Mouse (Mus musculus): ENCODE measurements around the gene Tssk2. TPM values are rescaled to one million over a fixed set of nuclear protein-coding genes. Genes with fewer than 3 reads are reported as not detected.

The Tssk2 gene
- total RNA-seq, 2 experiments from 2014 or later, result 0.47 TPM; not detected in 1

DNA sequence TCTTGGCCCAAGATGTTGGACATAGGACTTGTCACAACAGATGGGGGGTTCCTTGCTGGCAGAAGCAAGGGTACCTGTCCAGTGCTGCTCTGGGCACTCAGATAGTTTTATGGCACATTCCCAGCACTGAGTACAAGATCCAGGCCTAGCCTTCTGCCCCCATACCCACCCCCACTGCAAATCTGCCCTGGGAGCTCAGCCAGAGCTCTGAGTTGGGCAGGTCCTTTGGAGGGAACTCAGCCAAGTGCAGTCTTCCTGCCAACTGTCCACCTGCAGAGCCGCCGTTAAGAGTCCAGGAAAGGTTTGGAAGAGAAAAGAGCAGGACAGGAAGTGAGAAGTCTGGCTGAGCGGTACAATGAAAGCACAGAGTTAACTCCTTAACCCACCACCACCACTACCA, 5.8 kb upstream of the Tssk2 start:
- no peak for ATAC-seq (replicated peaks; ENCODE audit: low FRiP score, low TSS enrichment, poor library complexity, severe bottlenecking)

DNA sequence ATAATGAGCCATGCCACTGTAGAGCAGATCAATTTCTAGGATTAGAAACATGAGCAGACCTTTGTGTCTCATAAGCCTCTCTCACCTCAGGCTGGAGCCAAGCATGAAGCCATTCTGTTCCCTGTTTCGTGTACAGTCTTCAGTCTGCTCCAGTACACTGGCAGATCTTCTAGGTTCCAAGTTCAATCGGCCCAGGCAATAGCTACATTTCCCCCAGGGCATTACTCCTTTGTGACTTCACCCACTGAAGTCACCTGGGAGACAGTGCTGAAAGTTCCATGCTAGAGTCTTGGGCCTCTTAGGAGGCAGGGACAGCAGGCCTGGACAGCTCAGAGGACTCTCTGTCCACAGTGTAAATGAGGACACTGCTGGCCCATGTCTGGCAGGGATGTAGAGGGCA, 4.5 kb upstream of the Tssk2 start, which contains the start of gene Tssk1:
TSS of gene Tssk1 (plus strand) at position 301 of the 400 bp plus-strand sequence.
- no peak for ATAC-seq (replicated peaks; ENCODE audit: low FRiP score, low TSS enrichment, poor library complexity, severe bottlenecking)

DNA sequence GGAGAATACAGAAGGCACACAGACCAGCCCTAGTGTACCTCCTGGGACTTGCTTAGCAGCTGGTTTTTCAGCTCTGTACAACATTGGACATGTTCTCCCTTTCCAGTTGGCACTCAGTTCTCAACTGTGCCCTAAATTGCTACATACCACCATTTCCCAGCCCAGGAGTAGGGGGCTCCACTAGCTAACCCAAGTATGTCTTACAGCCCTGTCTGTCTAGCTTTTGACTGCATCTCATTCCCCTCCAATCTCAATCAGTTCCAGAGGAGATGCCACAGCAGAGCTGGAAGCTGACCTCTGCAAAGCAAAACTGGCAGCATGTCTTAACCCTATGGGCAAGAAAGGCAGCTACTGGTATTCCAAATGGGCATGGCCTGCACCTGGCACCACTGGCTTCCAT, 2.3 kb upstream of the Tssk2 start:
- ATAC-seq (replicated peaks; ENCODE audit: low FRiP score, low TSS enrichment, poor library complexity, severe bottlenecking), result no peak

- ATAC-seq (replicated peaks; ENCODE audit: low FRiP score, low TSS enrichment, poor library complexity, severe bottlenecking), result peak; percentile 96
These were observed 12.7 kb downstream of the Tssk2 start, which contains the start of gene Ess2 for GRCm38 (mm10) chr16:17911052-17911595. Gene Ess2, minus strand, starts transcription at chr16:17911348.

DNA sequence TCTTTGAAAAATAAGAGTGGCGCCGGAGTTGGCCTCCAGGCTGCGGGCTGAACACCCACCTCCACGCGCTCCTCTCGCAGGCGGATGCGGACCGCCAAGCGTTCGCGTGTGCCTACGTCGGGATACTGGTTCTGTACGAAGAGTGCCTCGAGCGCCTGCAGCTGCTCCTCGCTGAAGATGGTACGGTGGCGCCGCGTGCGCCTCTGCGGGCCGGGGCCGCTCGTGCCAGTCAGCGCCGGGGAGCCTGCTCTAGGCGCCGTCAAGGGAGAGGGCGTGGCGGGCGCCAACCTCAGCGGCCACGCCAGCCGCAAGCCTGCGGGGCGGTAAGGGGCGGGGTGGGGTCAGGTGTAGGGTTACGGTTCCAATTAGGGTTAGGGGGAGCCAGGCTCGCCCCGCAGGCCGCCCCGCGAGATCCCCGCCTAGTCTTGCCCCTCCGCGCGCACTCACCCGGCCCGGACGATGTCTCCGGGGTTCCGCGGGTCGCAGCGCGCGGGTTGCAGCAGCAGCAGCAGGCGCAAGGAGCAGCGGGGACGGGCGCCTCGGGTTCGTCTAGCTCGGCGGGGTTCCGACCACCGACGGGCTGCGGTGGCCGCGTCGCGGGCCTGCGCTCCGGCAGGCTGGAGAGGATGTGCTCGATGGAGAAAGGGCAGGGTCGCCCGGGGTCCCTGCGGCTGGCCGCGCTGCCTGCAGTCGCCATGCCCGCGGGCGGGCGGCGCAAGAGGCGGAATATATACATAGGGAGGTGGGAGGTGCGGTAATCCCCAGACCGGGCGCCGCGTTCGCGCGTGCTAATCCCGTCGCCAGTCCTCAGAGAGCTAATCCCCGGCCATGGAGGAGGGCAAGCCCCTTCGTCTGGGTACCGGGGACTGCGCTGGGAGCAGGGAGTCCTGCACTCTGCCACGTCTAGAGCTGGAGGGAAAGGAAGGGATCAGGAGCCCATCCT, 16.1 kb downstream of the Tssk2 start, which contains the start of gene Gsc2:
TSS of gene Gsc2 (minus strand) at position 753 of the 943 bp plus-strand sequence.
- ATAC-seq (replicated peaks; ENCODE audit: low FRiP score, low TSS enrichment, poor library complexity, severe bottlenecking), result peak; percentile 43; the same call in 1 of the 2 replicates

- ATAC-seq (replicated peaks; ENCODE audit: low FRiP score, low TSS enrichment, poor library complexity, severe bottlenecking), result no peak
These were observed 22.1 kb downstream of the Tssk2 start for GRCm38 (mm10) chr16:17920586-17920985.

DNA sequence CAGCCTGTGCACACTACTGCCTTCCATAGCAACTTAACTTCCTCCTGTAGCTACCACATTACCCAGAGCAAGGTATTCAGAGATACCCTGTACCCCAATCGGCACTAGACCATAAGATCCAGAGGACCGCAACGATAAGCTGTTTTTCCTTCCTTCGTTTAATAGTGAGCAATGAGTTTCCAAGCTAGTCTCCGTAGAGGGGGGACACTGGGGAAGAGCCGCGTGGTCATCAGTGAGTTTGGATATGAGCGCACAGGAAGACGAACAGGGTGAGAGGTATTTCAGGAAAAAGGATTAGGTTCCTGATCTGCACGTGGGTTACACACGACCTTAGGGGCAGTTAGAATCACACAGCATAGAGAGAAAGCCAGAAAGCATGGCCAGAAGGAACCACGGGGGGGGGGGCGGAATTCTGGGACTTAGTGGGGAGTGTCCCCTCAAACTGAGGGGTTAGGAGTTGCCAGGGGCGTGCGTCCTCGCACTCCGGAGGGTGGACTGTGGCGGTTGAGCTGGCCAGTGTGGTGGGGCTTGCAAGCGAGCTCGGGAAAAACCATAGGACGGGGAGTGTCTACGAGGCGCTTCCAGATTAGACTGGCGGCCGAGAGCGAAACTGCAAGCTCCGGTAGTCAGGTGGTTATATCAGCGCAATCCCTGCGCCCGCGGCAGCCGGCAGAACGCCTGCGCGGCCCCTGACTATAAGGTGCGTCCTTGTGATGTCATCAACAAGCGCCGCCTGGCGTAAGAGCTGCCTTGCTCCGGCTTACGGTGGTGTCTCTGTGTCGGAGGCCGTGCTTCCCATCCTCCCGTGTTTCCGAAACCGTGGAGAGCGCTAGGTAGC, 23.1 kb downstream of the Tssk2 start:
- peak; percentile 93 for ATAC-seq (replicated peaks; ENCODE audit: low FRiP score, low TSS enrichment, poor library complexity, severe bottlenecking)

- ATAC-seq (replicated peaks; ENCODE audit: low FRiP score, low TSS enrichment, poor library complexity, severe bottlenecking), result 0 out of 2 replicates have a peak, but pooled peaks have one; percentile 6
These were observed 23.7 kb downstream of the Tssk2 start for GRCm38 (mm10) chr16:17922163-17922538.

- no peak for ATAC-seq (replicated peaks; ENCODE audit: low FRiP score, low TSS enrichment, poor library complexity, severe bottlenecking)
These were observed 29.1 kb downstream of the Tssk2 start for GRCm38 (mm10) chr16:17927351-17928082.

DNA sequence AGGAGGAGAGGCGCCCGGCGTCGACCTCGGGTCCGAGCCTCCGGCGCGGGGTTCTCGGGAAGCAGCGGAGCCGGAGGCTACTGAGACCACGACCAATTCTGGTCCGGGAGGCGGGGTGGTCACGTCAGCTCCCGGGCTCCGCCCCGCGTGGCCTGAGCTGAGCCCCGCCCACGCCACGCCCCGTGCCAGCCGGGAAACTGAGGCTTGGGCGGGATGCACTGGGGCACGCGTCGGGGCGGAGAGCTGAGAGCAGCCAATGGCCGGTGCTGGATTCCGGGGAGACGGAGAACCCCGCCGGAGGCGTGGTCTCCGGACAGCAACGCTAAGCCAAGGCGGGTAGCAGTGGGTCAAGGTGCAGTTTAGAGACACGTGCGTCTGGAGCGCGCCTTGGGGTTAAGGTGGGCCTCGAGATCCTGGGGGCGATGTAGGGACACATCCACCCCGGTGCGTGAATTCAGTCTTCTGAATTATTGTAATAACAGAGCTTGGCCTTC, 29.7 kb downstream of the Tssk2 start, which contains the start of gene Slc25a1:
TSS of gene Slc25a1 (minus strand) at position 133 of the 494 bp plus-strand sequence.
- peak; percentile 63 for ATAC-seq (replicated peaks; ENCODE audit: low FRiP score, low TSS enrichment, poor library complexity, severe bottlenecking)

GRCm38 (mm10) chr16:17928627-17929104, 30.2 kb downstream of the Tssk2 start:
- ATAC-seq (replicated peaks; ENCODE audit: low FRiP score, low TSS enrichment, poor library complexity, severe bottlenecking), result peak; percentile 89

DNA sequence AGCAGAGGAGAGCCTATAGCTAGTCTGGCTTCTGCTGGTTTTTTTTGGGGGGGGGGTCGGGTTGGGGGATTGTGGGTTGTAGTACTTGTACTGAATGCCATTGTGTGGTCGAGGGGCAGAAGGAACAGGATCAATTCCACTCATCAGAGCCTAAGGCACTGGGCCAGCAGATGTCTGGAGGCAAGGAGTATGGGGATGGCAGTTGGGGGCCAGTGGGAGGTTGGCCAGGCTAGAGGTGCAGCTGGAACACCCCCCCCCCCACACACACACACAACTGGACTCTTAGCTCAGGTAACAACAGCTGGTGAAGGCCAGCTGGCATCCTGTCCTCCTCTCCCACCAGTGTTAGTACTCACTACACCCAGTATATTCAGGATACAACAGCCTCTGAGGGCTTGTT, 30.8 kb downstream of the Tssk2 start:
- no peak for ATAC-seq (replicated peaks; ENCODE audit: low FRiP score, low TSS enrichment, poor library complexity, severe bottlenecking)

DNA sequence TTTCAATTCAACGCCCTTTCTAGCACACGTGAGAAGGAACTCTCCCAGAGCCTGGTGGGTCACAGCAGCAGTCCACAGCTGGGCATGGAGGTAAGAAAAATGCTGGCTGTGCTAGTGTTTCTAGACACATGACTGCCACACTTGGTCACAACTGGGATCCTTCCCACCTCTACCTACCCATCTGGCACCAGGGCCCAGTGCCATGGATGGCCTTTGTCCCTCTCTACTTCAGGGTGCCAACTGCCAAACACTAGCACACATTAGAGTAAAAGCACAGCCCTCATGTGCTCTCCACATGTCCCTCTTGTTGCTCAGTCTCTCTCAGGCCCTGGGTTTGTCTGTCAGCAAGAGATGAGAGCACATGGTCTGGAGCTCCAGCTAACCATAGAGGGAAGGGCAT, 31.2 kb downstream of the Tssk2 start:
- ATAC-seq (replicated peaks; ENCODE audit: low FRiP score, low TSS enrichment, poor library complexity, severe bottlenecking), result no peak

GRCm38 (mm10) chr16:17931906-17932460, 33.5 kb downstream of the Tssk2 start:
- ATAC-seq (replicated peaks; ENCODE audit: low FRiP score, low TSS enrichment, poor library complexity, severe bottlenecking), result no peak

DNA sequence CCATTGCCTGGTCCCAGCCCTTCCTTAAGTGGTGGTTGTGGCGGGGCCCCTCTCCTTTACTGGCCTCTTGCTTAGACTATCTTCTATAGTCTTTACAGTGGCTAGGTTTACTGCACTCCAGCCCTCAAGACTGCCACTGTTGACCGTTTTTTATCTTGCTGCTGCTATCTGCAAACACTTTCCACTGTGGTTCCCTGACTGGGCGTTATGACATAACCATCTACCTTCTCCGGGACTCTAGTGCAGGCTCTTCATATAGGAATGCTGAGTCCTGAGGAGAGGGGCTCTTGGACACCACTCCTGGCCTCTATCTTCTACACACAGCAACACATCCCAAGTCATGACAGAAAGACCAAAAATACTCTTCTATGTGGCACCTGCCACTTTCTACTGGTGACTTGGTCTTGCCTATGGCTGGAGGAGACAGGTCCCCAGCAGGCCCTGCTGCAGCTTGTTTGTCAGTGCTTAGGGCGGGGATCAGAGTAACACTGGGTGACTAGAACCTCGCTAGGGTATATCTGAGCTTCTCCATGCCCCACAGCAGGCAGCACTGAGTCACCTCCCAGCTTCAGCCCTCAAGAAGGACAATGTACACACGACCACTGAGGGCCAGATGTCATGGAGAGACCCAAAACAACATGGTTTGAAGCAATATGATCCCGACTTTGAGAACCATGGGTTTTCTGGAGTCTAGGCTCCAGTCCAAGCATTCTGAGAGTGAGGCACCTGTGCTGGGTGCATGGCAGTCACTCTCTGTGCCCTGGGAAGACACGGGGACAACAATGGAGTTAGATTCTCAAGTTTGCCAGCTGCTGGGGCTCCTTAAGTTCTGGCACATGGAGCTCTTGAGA, 35.4 kb downstream of the Tssk2 start:
- peak; percentile 68 for ATAC-seq (replicated peaks; ENCODE audit: low FRiP score, low TSS enrichment, poor library complexity, severe bottlenecking)

- ATAC-seq (replicated peaks; ENCODE audit: low FRiP score, low TSS enrichment, poor library complexity, severe bottlenecking), result peak; percentile 59
These were observed 36.0 kb downstream of the Tssk2 start for GRCm38 (mm10) chr16:17934445-17934910.

- no peak for ATAC-seq (replicated peaks; ENCODE audit: low FRiP score, low TSS enrichment, poor library complexity, severe bottlenecking)
These were observed 38.3 kb downstream of the Tssk2 start for GRCm38 (mm10) chr16:17936776-17937175.

Measured in megakaryocyte-erythroid progenitor cell, adult 5-6 weeks (primary cell).